Mouse (Mus musculus): ENCODE results near the gene Katnb1.
A peak's percentile ranks its signal among the peaks of the same experiment; 100 is the strongest.

Katnb1 gene

GRCm38 (mm10) chr8:95084744-95085431 lies 3.9 kb downstream of the Katnb1 start:
- no peak for DNase-seq (ENCODE audit: low spot score)

- DNase-seq (ENCODE audit: low spot score), result no peak
Observed at GRCm38 (mm10) chr8:95085432-95086141, 4.6 kb downstream of the Katnb1 start.

- DNase-seq (ENCODE audit: low spot score), result no peak
Observed at GRCm38 (mm10) chr8:95093574-95093973, 12.6 kb downstream of the Katnb1 start.

GRCm38 (mm10) chr8:95099009-95099408 lies 18.0 kb downstream of the Katnb1 start:
- DNase-seq (ENCODE audit: low spot score), result peak; percentile 61

GRCm38 (mm10) chr8:95101972-95102371 lies 21.0 kb downstream of the Katnb1 start:
- DNase-seq (ENCODE audit: low spot score), result no peak

- no peak for DNase-seq (ENCODE audit: low spot score)
Observed at GRCm38 (mm10) chr8:95107306-95107705, 26.3 kb downstream of the Katnb1 start.

- no peak for DNase-seq (ENCODE audit: low spot score)
Observed at GRCm38 (mm10) chr8:95112594-95112993, 31.6 kb downstream of the Katnb1 start.

- DNase-seq (ENCODE audit: low spot score), result no peak
Observed at GRCm38 (mm10) chr8:95113108-95113507, 32.1 kb downstream of the Katnb1 start.

GRCm38 (mm10) chr8:95113750-95114149 lies 32.8 kb downstream of the Katnb1 start:
- no peak for DNase-seq (ENCODE audit: low spot score)

GRCm38 (mm10) chr8:95123455-95123854 lies 42.5 kb downstream of the Katnb1 start:
- DNase-seq (ENCODE audit: low spot score), result no peak

GRCm38 (mm10) chr8:95126497-95126896 lies 45.5 kb downstream of the Katnb1 start:
- DNase-seq (ENCODE audit: low spot score), result no peak

GRCm38 (mm10) chr8:95127658-95128057 lies 46.7 kb downstream of the Katnb1 start:
- no peak for DNase-seq (ENCODE audit: low spot score)

GRCm38 (mm10) chr8:95128750-95129260 lies 47.8 kb downstream of the Katnb1 start:
- DNase-seq (ENCODE audit: low spot score), result no peak

- no peak for DNase-seq (ENCODE audit: low spot score)
Observed at GRCm38 (mm10) chr8:95130966-95131537, 50.1 kb downstream of the Katnb1 start.

- DNase-seq (ENCODE audit: low spot score), result no peak
Observed at GRCm38 (mm10) chr8:95131983-95132382, 51.0 kb downstream of the Katnb1 start.

DNA sequence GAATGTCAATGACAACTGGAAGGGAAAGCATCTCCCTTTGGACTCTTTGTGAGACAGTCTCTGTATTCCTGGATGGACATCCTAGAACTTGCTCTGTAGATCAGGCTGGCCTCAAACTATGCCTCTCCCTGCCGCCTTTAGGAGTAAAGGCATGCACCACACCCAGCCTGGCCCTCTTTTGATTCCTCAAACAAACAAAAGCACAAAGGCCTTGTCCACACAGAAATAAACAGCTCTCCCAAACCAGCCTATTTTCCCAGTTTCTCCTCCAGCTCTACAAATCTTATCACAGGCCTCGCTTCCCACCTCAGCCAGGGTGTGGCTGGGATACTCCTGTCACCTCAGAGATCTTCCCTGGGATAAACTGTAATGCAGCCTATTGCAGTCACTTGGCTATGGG lies 53.2 kb downstream of the Katnb1 start:
- no peak for DNase-seq (ENCODE audit: low spot score)

GRCm38 (mm10) chr8:95135242-95135641 lies 54.3 kb downstream of the Katnb1 start:
- DNase-seq (ENCODE audit: low spot score), result no peak

GRCm38 (mm10) chr8:95136218-95136617 lies 55.2 kb downstream of the Katnb1 start:
- no peak for DNase-seq (ENCODE audit: low spot score)

GRCm38 (mm10) chr8:95137201-95137600 lies 56.2 kb downstream of the Katnb1 start:
- no peak for DNase-seq (ENCODE audit: low spot score)

- peak; percentile 67 for DNase-seq (ENCODE audit: low spot score)
Observed at GRCm38 (mm10) chr8:95137641-95138098, 56.7 kb downstream of the Katnb1 start.

- no peak for DNase-seq (ENCODE audit: low spot score)
Observed at GRCm38 (mm10) chr8:95138341-95139050, 57.5 kb downstream of the Katnb1 start.

DNA sequence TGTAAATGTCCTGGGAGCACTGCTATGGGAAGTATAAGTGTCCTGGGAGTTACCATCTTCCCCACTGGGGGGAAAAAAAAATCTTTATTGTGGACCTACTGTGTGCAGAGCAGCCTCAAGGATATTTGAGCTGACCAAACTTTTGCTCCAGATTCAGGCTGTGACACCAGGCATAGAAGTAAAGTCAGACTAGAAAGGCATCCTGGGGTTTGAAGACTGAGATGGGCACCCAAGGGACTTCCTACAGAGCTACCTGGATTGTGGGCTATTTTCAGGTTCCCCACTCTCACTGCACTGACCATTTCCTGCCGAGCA lies 58.0 kb downstream of the Katnb1 start:
- DNase-seq (ENCODE audit: low spot score), result no peak

All from urinary bladder, postnatal 25 days (tissue).